Mouse (Mus musculus) limb, embryonic 14.5 days (tissue): ENCODE data around the gene Gm5478. TPM values are rescaled to one million over a fixed set of nuclear protein-coding genes. Genes with fewer than 3 reads are reported as not detected.

Source experiments
- ATAC-seq: fragments of 200-750 bp; cut with Nextera tagmentation; 2 replicates; pipeline ENCODE4 v1.8.0; 2017; ENCODE audit warnings: low read depth, moderate number of reproducible peaks, moderate TSS enrichment; ENCODE audit not compliant: low FRiP score
- DNase-seq: peaks from one replicate; pipeline ENCODE4 v3.0.0-alpha.2; 2015; ENCODE audit warnings: low spot score
- H3K27ac ChIP-seq: fragments of 300-500 bp; sonication (generic); replicated peaks from 2 replicates; pipeline ENCODE4 v1.5.1; 2014; ENCODE audit warnings: low read depth, mild to moderate bottlenecking, low read length, moderate library complexity, mixed read lengths
- H3K27me3 ChIP-seq: fragments of 300-500 bp; sonication (generic); 2 replicates; pipeline ENCODE4 v1.6.1; 2014; ENCODE audit warnings: low read length, mixed read lengths; ENCODE audit not compliant: control insufficient read depth, insufficient read depth
- H3K36me3 ChIP-seq: fragments of 300-500 bp; sonication (generic); 2 replicates; pipeline ENCODE4 v1.6.1; 2014; ENCODE audit warnings: mild to moderate bottlenecking, low read length, moderate library complexity, mixed read lengths; ENCODE audit not compliant: control insufficient read depth, insufficient read depth
- H3K4me1 ChIP-seq: fragments of 300-500 bp; sonication (generic); 2 replicates; pipeline ENCODE4 v1.6.1; 2014; ENCODE audit warnings: antibody characterized with exemption, low read length, mixed read lengths; ENCODE audit not compliant: control insufficient read depth, insufficient read depth
- H3K4me2 ChIP-seq: fragments of 300-500 bp; sonication (generic); replicated peaks from 2 replicates; pipeline ENCODE4 v1.6.1; 2014; ENCODE audit warnings: low read depth, mild to moderate bottlenecking, low read length, moderate library complexity; ENCODE audit not compliant: severe bottlenecking
- H3K4me3 ChIP-seq: fragments of 300-500 bp; sonication (generic); replicated peaks from 2 replicates; pipeline ENCODE4 v1.5.1; 2014; ENCODE audit warnings: low read length
- H3K9ac ChIP-seq: fragments of 300-500 bp; sonication (generic); 2 replicates; pipeline ENCODE4 v1.6.1; 2014; ENCODE audit warnings: mild to moderate bottlenecking, low read depth, low read length, moderate library complexity; ENCODE audit not compliant: severe bottlenecking
- H3K9me3 ChIP-seq: fragments of 300-500 bp; sonication (generic); 2 replicates; pipeline ENCODE4 v1.6.1; 2016; ENCODE audit warnings: low read length; ENCODE audit not compliant: control insufficient read depth
- POLR2A ChIP-seq: fragments of 200-500 bp; IDR thresholded peaks from 2 replicates; pipeline ENCODE4 v1.8.0; 2012; ENCODE audit warnings: inconsistent platforms, mild to moderate bottlenecking, moderate library complexity, borderline replicate concordance; ENCODE audit not compliant: insufficient read depth, insufficient read length; ENCODE audit errors: extremely low read depth
- WGBS: fragments of 180-500 bp; shearing (Covaris S2); extraction: QIAGEN DNeasy Blood & Tissue Kit; methylation state at CpG from one replicate; pipeline ENCODE4 v1.1.7; 2014; 5-methylcytosine and 5-hydroxymethylcytosine counted together
- microRNA-seq: library from miRNA; unstranded; fragments of <30 nt; microRNA quantifications from one replicate; pipeline ENCODE4, GENCODE M21; 2016
- polyA plus RNA-seq, 2 experiments: library from polyadenylated mRNA; depleted of rRNA in 1 of 2; stranded (reverse) in 1 of 2; unstranded in 1 of 2; fragments of >200 nt; fragmentation: Nextera tagmentation in 1 of 2; extraction: Ambion mirVana in 1 of 2; gene quantifications; 2 replicates each; pipeline versions ENCODE4 v1.2.1 to v1.2.3; 2012 to 2014

Gm5478 gene
- polyA plus RNA-seq, 2 experiments, result not detected

DNA sequence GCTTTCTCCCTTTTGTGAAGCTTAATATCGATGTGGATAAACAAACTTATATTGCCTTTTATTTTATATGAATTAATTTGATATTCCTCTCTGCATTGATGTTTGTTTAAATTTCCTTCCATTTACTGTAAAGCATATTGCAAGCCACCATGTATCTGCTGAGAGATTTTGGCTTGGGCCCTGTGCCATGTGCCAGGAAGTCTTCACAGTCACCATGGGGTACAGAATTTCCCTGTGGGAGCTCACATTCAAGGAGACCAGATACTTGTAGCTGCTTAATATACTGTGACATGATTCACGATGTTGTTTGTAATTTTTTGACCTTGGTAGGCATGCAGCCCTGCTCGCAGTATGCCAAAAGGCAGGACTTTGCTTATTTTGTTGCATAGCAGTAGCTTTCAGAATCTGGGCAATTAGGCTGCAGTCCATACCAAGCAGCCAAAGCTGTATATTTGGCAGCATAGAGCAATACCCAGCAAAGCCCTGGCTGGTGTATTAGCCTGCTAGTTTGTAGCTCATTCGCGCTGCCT is 5.6 kb upstream of the Gm5478 start:
- DNase-seq (no peak), ATAC-seq (no peak)

GRCm38 (mm10) chr15:101627884-101628283 is 19.3 kb downstream of the Gm5478 start, which contains the start of gene Gm5414:
Gene Gm5414, minus strand, starts transcription at chr15:101628188.
- no peaks in the 10 kb centered on the region for H3K27me3 ChIP-seq
- H3K27ac ChIP-seq, result no peak within 1 kb of the TSS
- H3K4me2 ChIP-seq, result no peak within 1 kb of the TSS
- ATAC-seq, result no peak
- H3K4me1 ChIP-seq, result no peaks in the 10 kb centered on the region
- no peak for DNase-seq
- no peaks in the 10 kb centered on the region for H3K36me3 ChIP-seq
- TF ChIP-seq POLR2A, result no peak
- WGBS, result 67% methylated on average over 2 of the region's 2 CpGs
- H3K4me3 ChIP-seq, result no peak within 1 kb of the TSS
- H3K9me3 ChIP-seq, result no peaks in the 10 kb centered on the region
- H3K9ac ChIP-seq, result no peak within 1 kb of the TSS

More for the DNA sequence above, 5.6 kb upstream of the Gm5478 start:
- Histone ChIP-seq H3K4me2 (no peak overlapping the region), H3K27ac (no peak overlapping the region), H3K4me1 (no peaks in the 10 kb centered on the region), H3K27me3 (no peaks in the 10 kb centered on the region), H3K9me3 (no peaks in the 10 kb centered on the region), H3K36me3 (no peaks in the 10 kb centered on the region), H3K9ac (no peak overlapping the region), H3K4me3 (no peak overlapping the region)
- no peak for TF ChIP-seq POLR2A
- 89% methylated on average over 5 of the region's 5 CpGs for WGBS

DNA sequence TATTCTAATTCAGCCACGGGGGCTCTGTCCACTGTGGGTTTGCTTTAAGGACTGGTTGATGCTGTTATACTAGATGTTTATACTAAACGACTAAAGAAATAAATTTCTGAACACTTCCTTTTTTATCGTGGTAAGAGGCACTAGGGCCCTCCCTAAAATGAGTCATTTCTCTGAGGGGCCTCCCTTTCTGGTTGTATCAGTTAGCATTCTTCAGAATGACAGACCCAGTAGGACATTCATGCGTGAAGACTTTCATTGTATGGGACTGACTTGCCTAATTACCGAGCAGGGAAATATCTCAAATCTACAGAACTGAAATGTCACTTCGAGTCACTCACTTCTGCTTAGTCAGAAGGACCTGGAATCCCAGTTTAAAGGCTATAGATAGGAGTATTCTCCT is 48.1 kb downstream of the Gm5478 start:
- DNase-seq, result no peak
- no peak for ATAC-seq

More for the DNA sequence above, 48.1 kb downstream of the Gm5478 start:
- Histone ChIP-seq H3K4me1 (no peaks in the 10 kb centered on the region), H3K4me3 (no peak overlapping the region), H3K9me3 (no peaks in the 10 kb centered on the region), H3K9ac (no peak overlapping the region), H3K36me3 (no peaks in the 10 kb centered on the region), H3K27ac (no peak overlapping the region), H3K27me3 (no peaks in the 10 kb centered on the region), H3K4me2 (no peak overlapping the region)
- TF ChIP-seq POLR2A, result no peak
- 77% methylated on average over 6 of the region's 6 CpGs for WGBS

Small RNA genes within 50 kb of the gene (microRNA-seq; reads per million reads assigned to microRNA genes)
- not detected for gene Gm44342
- not detected for gene Gm44383
- gene Gm44479, result not detected

Other genes with a start within 250 kb of the Gm5478 start
- 13.8 and 19.3 TPM in 2 replicates for gene Krt7, start 236.3 kb downstream of the Gm5478 start, polyA plus RNA-seq (2012; rRNA removed)
- 26.7 and 29.7 TPM in 2 replicates for gene Krt7, start 236.3 kb downstream of the Gm5478 start, polyA plus RNA-seq (2014; fragmentation: Nextera tagmentation; extraction: Ambion mirVana)
- gene Krt87, start 208.6 kb downstream of the Gm5478 start, polyA plus RNA-seq (2012; rRNA removed), result 0.73 and 1.5 TPM in 2 replicates
- 0.61 and 0.89 TPM in 2 replicates for gene Krt87, start 208.6 kb downstream of the Gm5478 start, polyA plus RNA-seq (2014; fragmentation: Nextera tagmentation; extraction: Ambion mirVana)
- gene Krt88, start 199.6 kb downstream of the Gm5478 start, polyA plus RNA-seq (2012; rRNA removed), result 0.15 TPM in 1 of 2 replicates, not detected in the other
- not detected in 2 replicates for gene Krt88, start 199.6 kb downstream of the Gm5478 start, polyA plus RNA-seq (2014; fragmentation: Nextera tagmentation; extraction: Ambion mirVana)
- gene Krt81, start 183.6 kb downstream of the Gm5478 start, polyA plus RNA-seq (2012; rRNA removed), result not detected in 2 replicates
- not detected in 2 replicates for gene Krt81, start 183.6 kb downstream of the Gm5478 start, polyA plus RNA-seq (2014; fragmentation: Nextera tagmentation; extraction: Ambion mirVana)
- gene Krt86, start 173.9 kb downstream of the Gm5478 start, polyA plus RNA-seq (2012; rRNA removed), result 0.15 TPM in 1 of 2 replicates, not detected in the other
- 0.10 TPM in 1 of 2 replicates, not detected in the other for gene Krt86, start 173.9 kb downstream of the Gm5478 start, polyA plus RNA-seq (2014; fragmentation: Nextera tagmentation; extraction: Ambion mirVana)
- 0.06 TPM in 1 of 2 replicates, not detected in the other for gene Krt83, start 155.9 kb downstream of the Gm5478 start, polyA plus RNA-seq (2012; rRNA removed)
- not detected in 2 replicates for gene Krt83, start 155.9 kb downstream of the Gm5478 start, polyA plus RNA-seq (2014; fragmentation: Nextera tagmentation; extraction: Ambion mirVana)
- gene Gm49425, start 130.1 kb downstream of the Gm5478 start, polyA plus RNA-seq (2012; rRNA removed), result 0.22 and 0.23 TPM in 2 replicates
- gene Gm49425, start 130.1 kb downstream of the Gm5478 start, polyA plus RNA-seq (2014; fragmentation: Nextera tagmentation; extraction: Ambion mirVana), result 0.30 and 0.45 TPM in 2 replicates
- gene Krt84, start 114.6 kb downstream of the Gm5478 start, polyA plus RNA-seq (2012; rRNA removed), result 0.92 and 1.8 TPM in 2 replicates
- gene Krt84, start 114.6 kb downstream of the Gm5478 start, polyA plus RNA-seq (2014; fragmentation: Nextera tagmentation; extraction: Ambion mirVana), result 4.8 and 8.1 TPM in 2 replicates
- gene Krt82, start 96.7 kb downstream of the Gm5478 start, polyA plus RNA-seq (2012; rRNA removed), result not detected in 2 replicates
- gene Krt82, start 96.7 kb downstream of the Gm5478 start, polyA plus RNA-seq (2014; fragmentation: Nextera tagmentation; extraction: Ambion mirVana), result not detected in 2 replicates
- 0.06 and 0.08 TPM in 2 replicates for gene Krt90, start 84.4 kb downstream of the Gm5478 start, polyA plus RNA-seq (2012; rRNA removed)
- gene Krt90, start 84.4 kb downstream of the Gm5478 start, polyA plus RNA-seq (2014; fragmentation: Nextera tagmentation; extraction: Ambion mirVana), result 0.07 and 0.10 TPM in 2 replicates
- gene Krt75, start 73.5 kb downstream of the Gm5478 start, polyA plus RNA-seq (2012; rRNA removed), result 0.52 and 0.70 TPM in 2 replicates
- 0.93 and 0.96 TPM in 2 replicates for gene Krt75, start 73.5 kb downstream of the Gm5478 start, polyA plus RNA-seq (2014; fragmentation: Nextera tagmentation; extraction: Ambion mirVana)
- gene Gm5414, start 19.2 kb downstream of the Gm5478 start, polyA plus RNA-seq (2012; rRNA removed), result not detected in 2 replicates
- not detected in 2 replicates for gene Gm5414, start 19.2 kb downstream of the Gm5478 start, polyA plus RNA-seq (2014; fragmentation: Nextera tagmentation; extraction: Ambion mirVana)
- not detected in 2 replicates for gene Krt6b, start 32.9 kb upstream of the Gm5478 start, polyA plus RNA-seq (2012; rRNA removed)
- gene Krt6b, start 32.9 kb upstream of the Gm5478 start, polyA plus RNA-seq (2014; fragmentation: Nextera tagmentation; extraction: Ambion mirVana), result not detected in 2 replicates
- 5.0 and 8.0 TPM in 2 replicates for gene Krt6a, start 46.9 kb upstream of the Gm5478 start, polyA plus RNA-seq (2012; rRNA removed)
- gene Krt6a, start 46.9 kb upstream of the Gm5478 start, polyA plus RNA-seq (2014; fragmentation: Nextera tagmentation; extraction: Ambion mirVana), result 14.0 and 26.5 TPM in 2 replicates
- 322 and 422 TPM in 2 replicates for gene Krt5, start 65.5 kb upstream of the Gm5478 start, polyA plus RNA-seq (2012; rRNA removed)
- 204 and 215 TPM in 2 replicates for gene Krt5, start 65.5 kb upstream of the Gm5478 start, polyA plus RNA-seq (2014; fragmentation: Nextera tagmentation; extraction: Ambion mirVana)
- 0.03 and 0.04 TPM in 2 replicates for gene Krt71, start 95.7 kb upstream of the Gm5478 start, polyA plus RNA-seq (2012; rRNA removed)
- not detected in 2 replicates for gene Krt71, start 95.7 kb upstream of the Gm5478 start, polyA plus RNA-seq (2014; fragmentation: Nextera tagmentation; extraction: Ambion mirVana)
- gene Krt72, start 139.1 kb upstream of the Gm5478 start, polyA plus RNA-seq (2012; rRNA removed), result 0.15 and 0.36 TPM in 2 replicates
- gene Krt72, start 139.1 kb upstream of the Gm5478 start, polyA plus RNA-seq (2014; fragmentation: Nextera tagmentation; extraction: Ambion mirVana), result 0.40 and 1.0 TPM in 2 replicates
- 0.03 and 0.04 TPM in 2 replicates for gene Krt73, start 155.0 kb upstream of the Gm5478 start, polyA plus RNA-seq (2012; rRNA removed)
- not detected in 2 replicates for gene Krt73, start 155.0 kb upstream of the Gm5478 start, polyA plus RNA-seq (2014; fragmentation: Nextera tagmentation; extraction: Ambion mirVana)
- gene Krt2, start 170.8 kb upstream of the Gm5478 start, polyA plus RNA-seq (2012; rRNA removed), result 0.37 and 0.45 TPM in 2 replicates
- 0.34 and 0.46 TPM in 2 replicates for gene Krt2, start 170.8 kb upstream of the Gm5478 start, polyA plus RNA-seq (2014; fragmentation: Nextera tagmentation; extraction: Ambion mirVana)
- 149 and 235 TPM in 2 replicates for gene Krt1, start 203.4 kb upstream of the Gm5478 start, polyA plus RNA-seq (2012; rRNA removed)
- gene Krt1, start 203.4 kb upstream of the Gm5478 start, polyA plus RNA-seq (2014; fragmentation: Nextera tagmentation; extraction: Ambion mirVana), result 167 and 206 TPM in 2 replicates
- 10.0 and 19.9 TPM in 2 replicates for gene Krt77, start 222.3 kb upstream of the Gm5478 start, polyA plus RNA-seq (2012; rRNA removed)
- 16.4 and 32.8 TPM in 2 replicates for gene Krt77, start 222.3 kb upstream of the Gm5478 start, polyA plus RNA-seq (2014; fragmentation: Nextera tagmentation; extraction: Ambion mirVana)
- not detected in 2 replicates for gene Krt76, start 245.5 kb upstream of the Gm5478 start, polyA plus RNA-seq (2012; rRNA removed)
- gene Krt76, start 245.5 kb upstream of the Gm5478 start, polyA plus RNA-seq (2014; fragmentation: Nextera tagmentation; extraction: Ambion mirVana), result 0.08 TPM in 1 of 2 replicates, not detected in the other